Mouse (Mus musculus) lung, embryonic 14.5 days (tissue): ENCODE results near the gene Emx2. TPM values are rescaled to one million over a fixed set of nuclear protein-coding genes. Genes with fewer than 3 reads are reported as not detected.

Source experiments
- ATAC-seq: fragments of 200-750 bp; cut with Nextera tagmentation; 2 replicates; pipeline ENCODE4 v1.8.0; 2017; ENCODE audit warnings: mild to moderate bottlenecking, moderate TSS enrichment, moderate library complexity; ENCODE audit not compliant: insufficient read depth
- DNase-seq: peaks from one replicate; pipeline ENCODE4 v3.0.0-alpha.2; 2015
- H3K27ac ChIP-seq: fragments of 300-500 bp; sonication (generic); 2 replicates; pipeline ENCODE4 v1.5.1; 2014; ENCODE audit warnings: low read depth, mild to moderate bottlenecking, moderate library complexity
- H3K27me3 ChIP-seq: fragments of 300-500 bp; sonication (generic); 2 replicates; pipeline ENCODE4 v1.6.1; 2014; ENCODE audit warnings: low read length, control low read depth; ENCODE audit not compliant: insufficient read depth
- H3K36me3 ChIP-seq: fragments of 300-500 bp; sonication (generic); 2 replicates; pipeline ENCODE4 v1.6.1; 2014; ENCODE audit warnings: control low read depth; ENCODE audit not compliant: insufficient read depth
- H3K4me1 ChIP-seq: fragments of 300-500 bp; sonication (generic); 2 replicates; pipeline ENCODE4 v1.6.1; 2014; ENCODE audit warnings: antibody characterized with exemption, control low read depth; ENCODE audit not compliant: insufficient read depth
- H3K4me2 ChIP-seq: fragments of 300-500 bp; sonication (generic); 2 replicates; pipeline ENCODE4 v1.6.1; 2014; ENCODE audit warnings: mild to moderate bottlenecking
- H3K4me3 ChIP-seq: fragments of 300-500 bp; sonication (generic); 2 replicates; pipeline ENCODE4 v1.5.1; 2014; ENCODE audit warnings: low read depth, low read length
- H3K9ac ChIP-seq: fragments of 300-500 bp; sonication (generic); 2 replicates; pipeline ENCODE4 v1.6.1; 2014
- H3K9me3 ChIP-seq: fragments of 300-500 bp; sonication (generic); 2 replicates; pipeline ENCODE4 v1.6.1; 2016; ENCODE audit warnings: low read depth, low read length, control low read depth
- CTCF ChIP-seq: IDR thresholded peaks from 2 replicates; pipeline ENCODE4 v1.5.1; 2016; ENCODE audit warnings: antibody characterized with exemption, low read depth
- WGBS: fragments of 180-500 bp; shearing (Covaris S2); extraction: QIAGEN DNeasy Blood & Tissue Kit; methylation state at CpG from one replicate; pipeline ENCODE4 v1.1.7; 2014; 5-methylcytosine and 5-hydroxymethylcytosine counted together
- polyA plus RNA-seq: library from polyadenylated mRNA; unstranded; fragments of >200 nt; fragmentation: Nextera tagmentation; extraction: Ambion mirVana; gene quantifications from 2 replicates; pipeline ENCODE4 v1.2.1, GENCODE M21; 2014

The Emx2 gene
- polyA plus RNA-seq, 1 experiment from 2014 or later, result not detected

GRCm38 (mm10) chr19:59457011-59457945, 894 bp upstream of the Emx2 start:
- peaks cover 100% of the 10 kb centered on the region for H3K27me3 ChIP-seq
- WGBS, result 3% methylated on average over 23 of the region's 23 CpGs
- H3K4me1 ChIP-seq, result no peaks in the 10 kb centered on the region
- no peak overlapping the region for H3K27ac ChIP-seq
- peak; percentile 66 for DNase-seq
- no peak overlapping the region for H3K9ac ChIP-seq
- H3K4me3 ChIP-seq, result peak overlapping the region; percentile 34; the same call in 1 of the 2 replicates
- peak overlapping the region; percentile 58 for H3K4me2 ChIP-seq
- no peaks in the 10 kb centered on the region for H3K36me3 ChIP-seq
- TF ChIP-seq CTCF, result no peak
- ATAC-seq, result no peak
- no peaks in the 10 kb centered on the region for H3K9me3 ChIP-seq

- Histone ChIP-seq H3K27ac (no peak overlapping the region), H3K9ac (no peak overlapping the region), H3K27me3 (peaks cover 100% of the 10 kb centered on the region), H3K36me3 (no peaks in the 10 kb centered on the region), H3K4me1 (no peaks in the 10 kb centered on the region), H3K4me2 (peak overlapping the region; percentile 58), H3K4me3 (peak overlapping the region; percentile 34), H3K9me3 (no peaks in the 10 kb centered on the region)
- ATAC-seq, result no peak
- under 1% methylated on average over 15 of the region's 15 CpGs for WGBS
- DNase-seq, result no peak
- TF ChIP-seq CTCF, result no peak
These were observed 567 bp downstream of the Emx2 start for GRCm38 (mm10) chr19:59458743-59459135.

- Histone ChIP-seq H3K4me1 (no peaks in the 10 kb centered on the region), H3K36me3 (no peaks in the 10 kb centered on the region), H3K27me3 (peaks cover 100% of the 10 kb centered on the region), H3K4me2 (peak overlapping the region; percentile 58), H3K9ac (no peak overlapping the region), H3K4me3 (peak overlapping the region; percentile 34), H3K27ac (no peak overlapping the region), H3K9me3 (no peaks in the 10 kb centered on the region)
- peak; percentile 25; the same call in 1 of the 2 replicates for ATAC-seq
- under 1% methylated on average over 74 of the region's 75 CpGs for WGBS
- DNase-seq, result peak; percentile 62
- TF ChIP-seq CTCF, result no peak
These were observed 1.1 kb downstream of the Emx2 start for GRCm38 (mm10) chr19:59459158-59459781.

GRCm38 (mm10) chr19:59459811-59460241, 1.7 kb downstream of the Emx2 start:
- Histone ChIP-seq H3K4me2 (no peak overlapping the region), H3K9me3 (no peaks in the 10 kb centered on the region), H3K4me3 (peak overlapping the region; percentile 34), H3K4me1 (no peaks in the 10 kb centered on the region), H3K27me3 (peaks cover 100% of the 10 kb centered on the region), H3K9ac (no peak overlapping the region), H3K27ac (no peak overlapping the region), H3K36me3 (no peaks in the 10 kb centered on the region)
- peak; percentile 18 for ATAC-seq
- 3% methylated on average over 19 of the region's 19 CpGs for WGBS
- peak; percentile 34 for DNase-seq
- no peak for TF ChIP-seq CTCF

- no peaks in the 10 kb centered on the region for H3K9me3 ChIP-seq
- WGBS, result 2% methylated on average over 34 of the region's 34 CpGs
- H3K4me1 ChIP-seq, result no peaks in the 10 kb centered on the region
- no peak overlapping the region for H3K4me2 ChIP-seq
- ATAC-seq (no peak), DNase-seq (peak; percentile 39)
- TF ChIP-seq CTCF, result no peak
- H3K9ac ChIP-seq, result no peak overlapping the region
- H3K27ac ChIP-seq, result no peak overlapping the region
- H3K4me3 ChIP-seq, result no peak overlapping the region; the same call in 1 of the 2 replicates
- H3K27me3 ChIP-seq, result peaks cover 100% of the 10 kb centered on the region
- no peaks in the 10 kb centered on the region for H3K36me3 ChIP-seq
These were observed 2.4 kb downstream of the Emx2 start for GRCm38 (mm10) chr19:59460328-59461115.

GRCm38 (mm10) chr19:59461481-59462421, 3.6 kb downstream of the Emx2 start:
- DNase-seq (peak; percentile 21), ATAC-seq (no peak)
- Histone ChIP-seq H3K9ac (no peak overlapping the region), H3K4me3 (no peak overlapping the region), H3K27ac (no peak overlapping the region), H3K4me2 (no peak overlapping the region), H3K4me1 (no peaks in the 10 kb centered on the region), H3K9me3 (no peaks in the 10 kb centered on the region), H3K36me3 (no peaks in the 10 kb centered on the region), H3K27me3 (peaks cover 100% of the 10 kb centered on the region)
- 2% methylated on average over 36 of the region's 36 CpGs for WGBS
- TF ChIP-seq CTCF, result no peak
